Mouse (Mus musculus): ENCODE measurements around the gene Phyhd1. TPM values are rescaled to one million over a fixed set of nuclear protein-coding genes. Genes with fewer than 3 reads are reported as not detected.

The Phyhd1 gene
- total and polyA plus RNA-seq, 2 experiments = 97.7 to 154 TPM

DNA sequence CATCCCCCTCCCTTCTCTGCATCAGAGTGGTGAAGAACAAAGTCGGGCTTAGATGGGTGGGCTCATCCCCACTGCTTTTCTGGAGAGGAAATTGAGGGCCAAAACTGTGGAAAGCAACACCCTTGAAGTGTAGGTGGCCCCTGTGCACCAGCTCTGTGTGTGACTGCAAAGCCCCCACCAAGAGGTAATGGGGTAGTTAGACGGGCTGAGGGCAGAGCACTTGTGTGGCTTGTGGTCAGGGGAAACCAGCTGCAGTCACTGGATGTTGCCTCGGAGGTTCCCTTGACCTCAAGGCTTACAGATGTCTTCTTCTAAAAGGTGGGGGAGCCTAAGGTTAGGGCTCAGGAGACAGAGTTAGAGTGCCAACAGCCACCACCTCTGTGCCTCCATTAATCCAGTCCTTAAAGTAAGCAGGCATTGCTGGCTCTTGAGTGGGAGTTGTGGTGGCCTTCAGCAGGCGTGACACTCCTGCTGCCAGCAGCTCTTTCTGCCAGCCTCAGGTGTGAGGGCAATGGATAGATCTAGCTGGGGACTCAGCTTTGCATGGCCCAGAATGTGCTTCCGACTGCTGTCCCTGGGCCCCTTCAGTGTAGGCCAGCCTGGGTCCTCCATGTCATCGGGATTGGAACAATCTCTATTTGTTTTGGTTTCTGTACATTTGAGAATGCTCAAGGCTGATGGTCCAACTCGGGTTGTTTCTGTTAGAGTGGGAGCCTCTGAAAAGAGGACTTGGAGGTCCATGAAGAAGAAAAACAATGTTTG lies 8.1 kb upstream of the Phyhd1 start:
- no peaks in the 10 kb centered on the region for H3K27me3 ChIP-seq (ENCODE audit: control insufficient read depth, insufficient read depth, low read length)
- 70% methylated on average over 7 of the region's 7 CpGs for WGBS

DNA sequence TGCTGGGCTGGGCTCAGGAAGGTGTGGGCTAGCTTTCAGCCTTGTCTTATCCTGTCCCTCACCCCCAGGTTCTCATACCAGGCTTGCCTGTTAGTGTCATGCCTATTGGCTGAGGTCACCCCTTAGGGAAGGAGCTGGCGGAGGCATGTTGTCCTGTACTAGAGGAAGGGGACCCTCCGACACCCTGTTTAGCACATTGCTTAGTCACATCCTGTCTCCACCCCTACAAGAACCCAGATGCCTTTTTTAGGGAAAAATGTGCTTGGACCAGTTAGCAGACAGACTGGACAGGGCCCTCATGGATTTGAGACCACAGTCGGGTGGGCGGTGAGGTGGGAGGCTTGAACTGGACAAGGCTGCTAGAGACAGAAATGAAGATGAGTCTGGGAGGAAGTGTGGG lies 7.4 kb upstream of the Phyhd1 start:
- DNase-seq (ENCODE audit: extremely low read depth, low read depth, low spot score) = no peak
- WGBS = 68% methylated on average over 4 of the region's 4 CpGs
- H3K36me3 ChIP-seq (ENCODE audit: control insufficient read depth, insufficient read depth, low read length) = peaks cover 32% of the 10 kb centered on the region
- no peaks in the 10 kb centered on the region for H3K27me3 ChIP-seq (ENCODE audit: control insufficient read depth, insufficient read depth, low read length)
- H3K4me3 ChIP-seq (ENCODE audit: insufficient read depth, low read depth, low read length) = no peak overlapping the region
- H3K9ac ChIP-seq (ENCODE audit: low read depth, low read length) = no peak overlapping the region
- H3K4me1 ChIP-seq (ENCODE audit: control insufficient read depth, insufficient read depth, low read length) = peaks cover 10% of the 10 kb centered on the region
- H3K27ac ChIP-seq (replicated peaks; ENCODE audit: insufficient read depth, low read depth, low read length) = peak overlapping the region; percentile 21
- peaks cover 38% of the 10 kb centered on the region for H3K79me2 ChIP-seq (ENCODE audit: control insufficient read depth, insufficient read depth, low read length)
- TF ChIP-seq CTCF (IDR thresholded peaks at IDR 0.05; ENCODE audit: low read depth, low read length) = no peak
- TF ChIP-seq POLR2A (IDR thresholded peaks at IDR 0.05; ENCODE audit: extremely low read depth, insufficient read depth, low read length) = no peak

More for the DNA sequence above, 8.1 kb upstream of the Phyhd1 start:
- TF ChIP-seq POLR2A (IDR thresholded peaks at IDR 0.05; ENCODE audit: extremely low read depth, insufficient read depth, low read length) (no peak), CTCF (IDR thresholded peaks at IDR 0.05; ENCODE audit: low read depth, low read length) (no peak)
- DNase-seq (ENCODE audit: extremely low read depth, low read depth, low spot score) = no peak
- peak overlapping the region; percentile 2; the same call in 1 of the 2 replicates for H3K27ac ChIP-seq (replicated peaks; ENCODE audit: insufficient read depth, low read depth, low read length)
- no peak overlapping the region for H3K4me3 ChIP-seq (ENCODE audit: insufficient read depth, low read depth, low read length)
- H3K9ac ChIP-seq (ENCODE audit: low read depth, low read length) = no peak overlapping the region
- peaks cover 27% of the 10 kb centered on the region; the same call in 1 of the 2 replicates for H3K36me3 ChIP-seq (ENCODE audit: control insufficient read depth, insufficient read depth, low read length)
- peaks cover 41% of the 10 kb centered on the region for H3K79me2 ChIP-seq (ENCODE audit: control insufficient read depth, insufficient read depth, low read length)
- peaks cover 4% of the 10 kb centered on the region for H3K4me1 ChIP-seq (ENCODE audit: control insufficient read depth, insufficient read depth, low read length)

DNA sequence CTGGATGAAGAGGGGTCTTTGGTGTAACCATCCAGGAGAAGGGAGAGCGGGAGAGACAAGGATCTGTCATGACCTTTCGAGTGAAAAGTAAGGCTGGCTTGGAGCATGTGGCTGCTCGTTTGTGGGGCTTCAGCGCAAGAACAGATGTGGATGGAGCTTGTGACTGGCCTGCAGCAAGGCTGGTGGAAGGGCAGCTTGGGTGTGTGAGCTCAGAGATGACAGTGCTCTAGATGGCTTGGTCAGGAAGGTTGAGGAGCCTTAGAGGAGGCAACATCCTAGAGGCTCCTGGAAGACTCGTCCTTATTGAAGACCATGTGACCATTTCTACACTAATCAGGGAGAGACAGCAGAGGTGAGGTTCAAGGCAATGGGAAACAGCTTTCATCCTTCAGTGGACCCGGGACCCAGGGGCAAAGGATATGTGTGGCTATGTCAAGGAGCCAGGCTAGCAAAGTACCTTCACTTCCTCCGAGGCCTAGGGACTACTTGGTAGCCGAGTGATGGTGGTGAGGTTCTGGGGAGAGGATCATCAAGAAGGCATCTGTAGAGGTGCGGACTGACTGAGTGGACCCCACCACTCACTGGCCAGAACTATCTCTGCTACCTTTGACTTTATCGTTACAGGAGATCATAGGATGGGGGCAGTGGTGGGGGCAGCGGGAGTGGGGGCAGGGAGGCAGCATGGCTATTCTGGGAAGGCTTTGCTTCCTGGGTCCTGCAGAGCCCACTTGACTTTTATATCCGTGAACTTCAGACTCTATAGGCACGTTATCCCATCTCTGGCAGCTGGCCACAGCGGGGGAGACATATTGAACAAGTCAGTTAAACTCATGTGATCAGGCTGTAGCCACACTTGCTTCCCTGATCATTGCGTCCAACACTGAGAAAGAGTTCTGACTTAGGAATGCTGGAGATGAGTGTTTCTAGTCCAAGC lies 6.6 kb upstream of the Phyhd1 start:
- Histone ChIP-seq H3K36me3 (ENCODE audit: control insufficient read depth, insufficient read depth, low read length) (peaks cover 36% of the 10 kb centered on the region), H3K9ac (ENCODE audit: low read depth, low read length) (no peak overlapping the region), H3K27ac (replicated peaks; ENCODE audit: insufficient read depth, low read depth, low read length) (peak overlapping the region; percentile 21), H3K4me1 (ENCODE audit: control insufficient read depth, insufficient read depth, low read length) (peaks cover 15% of the 10 kb centered on the region), H3K79me2 (ENCODE audit: control insufficient read depth, insufficient read depth, low read length) (peaks cover 38% of the 10 kb centered on the region), H3K27me3 (ENCODE audit: control insufficient read depth, insufficient read depth, low read length) (no peaks in the 10 kb centered on the region), H3K4me3 (ENCODE audit: insufficient read depth, low read depth, low read length) (no peak overlapping the region)
- WGBS = 84% methylated on average over 15 of the region's 15 CpGs
- no peak for DNase-seq (ENCODE audit: extremely low read depth, low read depth, low spot score)
- no peak for TF ChIP-seq CTCF (IDR thresholded peaks at IDR 0.05; ENCODE audit: low read depth, low read length)
- no peak for TF ChIP-seq POLR2A (IDR thresholded peaks at IDR 0.05; ENCODE audit: extremely low read depth, insufficient read depth, low read length)

DNA sequence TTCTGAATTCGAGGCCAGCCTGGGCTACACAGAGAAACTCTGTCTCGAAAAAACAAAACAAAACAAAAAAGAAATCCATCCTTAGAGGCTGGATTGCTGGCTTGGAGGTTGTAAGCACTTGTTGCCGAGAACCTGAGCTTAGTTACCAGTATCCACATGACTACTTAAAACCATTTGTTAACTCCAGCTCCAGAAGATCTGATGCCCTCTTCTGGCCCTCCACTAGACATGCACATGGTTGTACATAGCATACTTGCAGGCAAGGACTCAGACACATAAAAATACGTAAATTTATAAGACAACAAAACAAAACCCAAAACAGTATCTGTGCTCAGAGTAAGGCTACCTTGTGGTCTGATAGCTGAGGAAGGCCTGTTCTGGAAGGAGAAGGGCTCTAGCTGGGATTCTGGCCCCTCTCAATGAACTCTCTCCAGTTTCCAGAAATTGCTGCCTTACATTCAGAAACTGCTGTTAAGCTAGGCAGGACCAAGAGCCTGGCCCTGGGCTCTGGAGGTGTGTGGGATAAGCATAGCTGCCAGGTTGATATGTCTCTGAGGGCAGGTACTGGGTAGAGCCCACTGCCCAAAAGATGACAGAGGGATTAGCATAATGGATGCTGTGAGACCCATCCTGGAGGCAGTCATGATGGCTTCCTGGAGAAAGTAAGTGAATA lies 4.8 kb upstream of the Phyhd1 start:
- H3K27me3 ChIP-seq (ENCODE audit: control insufficient read depth, insufficient read depth, low read length) = no peaks in the 10 kb centered on the region
- no peak overlapping the region for H3K9ac ChIP-seq (ENCODE audit: low read depth, low read length)
- H3K36me3 ChIP-seq (ENCODE audit: control insufficient read depth, insufficient read depth, low read length) = peaks cover 23% of the 10 kb centered on the region
- H3K4me3 ChIP-seq (ENCODE audit: insufficient read depth, low read depth, low read length) = no peak overlapping the region
- H3K27ac ChIP-seq (replicated peaks; ENCODE audit: insufficient read depth, low read depth, low read length) = no peak overlapping the region
- peaks cover 28% of the 10 kb centered on the region for H3K79me2 ChIP-seq (ENCODE audit: control insufficient read depth, insufficient read depth, low read length)
- peaks cover 31% of the 10 kb centered on the region for H3K4me1 ChIP-seq (ENCODE audit: control insufficient read depth, insufficient read depth, low read length)
- 84% methylated on average over 4 of the region's 4 CpGs for WGBS
- DNase-seq (ENCODE audit: extremely low read depth, low read depth, low spot score) = no peak
- TF ChIP-seq CTCF (IDR thresholded peaks at IDR 0.05; ENCODE audit: low read depth, low read length) = 0 out of 2 replicates have a peak, but pooled peaks have one; percentile 10
- no peak for TF ChIP-seq POLR2A (IDR thresholded peaks at IDR 0.05; ENCODE audit: extremely low read depth, insufficient read depth, low read length)

DNA sequence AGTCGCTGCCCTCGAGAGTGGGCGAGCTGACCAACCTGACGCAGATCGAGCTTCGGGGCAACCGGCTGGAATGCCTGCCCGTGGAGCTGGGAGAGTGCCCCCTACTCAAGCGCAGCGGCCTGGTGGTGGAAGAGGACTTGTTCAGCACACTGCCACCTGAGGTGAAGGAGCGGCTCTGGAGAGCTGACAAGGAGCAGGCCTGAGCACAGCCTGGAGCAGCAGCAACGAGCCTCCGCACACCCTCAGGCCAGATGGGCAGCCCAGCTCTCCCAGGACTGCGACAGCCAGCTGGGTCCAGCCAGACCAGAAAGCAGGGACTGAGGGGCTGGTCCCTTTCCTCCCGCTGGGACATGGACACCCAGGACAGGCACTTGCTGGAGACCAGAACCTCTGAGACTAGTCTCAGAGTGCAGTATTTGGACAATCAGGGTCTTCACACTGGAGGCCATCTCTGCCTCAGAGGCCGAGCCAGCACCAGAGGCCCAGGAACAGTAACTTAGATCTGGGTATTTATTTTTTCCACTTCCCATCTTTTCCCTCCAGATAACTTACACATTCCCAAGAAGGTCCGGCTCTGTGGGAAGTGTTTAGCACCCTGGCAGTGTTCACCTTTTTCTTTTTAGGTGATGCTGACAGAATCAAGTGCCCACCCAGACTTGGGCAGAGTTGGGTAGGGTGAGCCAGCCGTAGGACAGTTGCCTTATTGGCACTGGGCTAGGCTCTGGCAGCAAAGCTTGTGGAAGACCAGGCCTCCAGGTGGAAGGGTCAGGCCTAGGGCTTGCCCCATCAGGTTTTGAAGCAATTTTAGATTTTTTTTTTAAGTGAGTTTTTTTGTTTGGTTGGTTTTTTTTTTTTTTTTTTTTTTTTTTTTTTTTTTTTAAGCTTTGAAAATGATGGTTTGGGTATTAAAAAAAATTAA lies 3.8 kb upstream of the Phyhd1 start:
- H3K79me2 ChIP-seq (ENCODE audit: control insufficient read depth, insufficient read depth, low read length) = peaks cover 18% of the 10 kb centered on the region; the same call in 1 of the 2 replicates
- 87% methylated on average over 18 of the region's 18 CpGs for WGBS
- H3K36me3 ChIP-seq (ENCODE audit: control insufficient read depth, insufficient read depth, low read length) = peaks cover 19% of the 10 kb centered on the region
- TF ChIP-seq POLR2A (IDR thresholded peaks at IDR 0.05; ENCODE audit: extremely low read depth, insufficient read depth, low read length) = no peak
- no peak for TF ChIP-seq CTCF (IDR thresholded peaks at IDR 0.05; ENCODE audit: low read depth, low read length)
- H3K9ac ChIP-seq (ENCODE audit: low read depth, low read length) = peak overlapping the region; percentile 18; the same call in 1 of the 2 replicates
- peak overlapping the region; percentile 33 for H3K27ac ChIP-seq (replicated peaks; ENCODE audit: insufficient read depth, low read depth, low read length)
- H3K4me3 ChIP-seq (ENCODE audit: insufficient read depth, low read depth, low read length) = no peak overlapping the region
- DNase-seq (ENCODE audit: extremely low read depth, low read depth, low spot score) = no peak
- no peaks in the 10 kb centered on the region for H3K27me3 ChIP-seq (ENCODE audit: control insufficient read depth, insufficient read depth, low read length)
- peaks cover 34% of the 10 kb centered on the region for H3K4me1 ChIP-seq (ENCODE audit: control insufficient read depth, insufficient read depth, low read length)

Data from liver, adult 2 months (tissue).